Mouse (Mus musculus): ENCODE results near the gene Tmod4.

Gene Tmod4

DNA sequence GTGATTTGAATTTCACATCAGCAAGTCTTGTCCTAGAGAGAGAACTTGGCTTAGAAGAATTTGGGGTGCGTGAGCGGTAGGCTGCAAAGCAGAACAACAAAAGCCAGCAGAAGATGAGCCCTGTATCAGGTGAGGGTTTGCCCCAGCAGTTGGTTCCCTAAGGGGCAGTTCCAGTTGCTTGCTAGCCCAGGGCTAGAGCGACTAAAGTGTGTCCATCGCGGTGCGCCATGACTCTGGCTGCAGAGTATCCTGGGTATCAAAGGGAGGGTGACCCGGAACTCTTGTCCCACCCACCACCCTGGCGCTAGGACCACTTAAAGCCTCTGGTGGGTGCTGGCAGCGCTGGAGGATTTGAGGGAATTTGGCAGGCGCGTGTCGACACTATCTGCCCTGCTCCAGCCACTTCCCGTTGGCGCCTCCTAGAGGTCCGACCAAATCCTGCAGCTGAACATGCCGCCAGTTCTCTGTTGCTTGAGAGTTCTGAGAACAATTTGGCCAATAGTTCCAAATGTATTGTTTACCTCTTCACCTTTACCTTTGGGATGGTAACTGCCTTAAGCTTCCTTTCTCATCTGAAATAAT, 49.8 kb downstream of the Tmod4 start:
- peak; percentile 89 to 90 for DNase-seq

DNA sequence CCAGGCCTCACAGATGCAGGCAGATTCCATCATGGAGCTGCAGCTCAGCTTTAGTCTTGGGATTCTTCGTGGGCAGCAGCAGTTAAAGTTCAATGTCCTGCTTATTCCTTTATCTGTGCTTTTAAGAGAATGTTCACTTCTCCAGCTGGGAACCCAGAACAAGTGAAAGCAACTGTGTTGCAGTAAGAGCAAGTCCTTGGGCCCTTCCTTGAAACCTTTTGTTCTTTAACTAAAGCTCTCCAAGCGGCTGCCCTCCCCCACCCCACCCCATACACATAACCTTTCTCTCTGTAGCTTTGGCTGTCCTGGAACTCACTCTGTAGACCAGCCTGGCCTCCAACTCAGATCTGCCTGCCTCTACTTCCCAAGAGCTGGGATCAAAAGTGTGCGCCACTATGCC, 52.2 kb downstream of the Tmod4 start:
- no peak for DNase-seq

DNA sequence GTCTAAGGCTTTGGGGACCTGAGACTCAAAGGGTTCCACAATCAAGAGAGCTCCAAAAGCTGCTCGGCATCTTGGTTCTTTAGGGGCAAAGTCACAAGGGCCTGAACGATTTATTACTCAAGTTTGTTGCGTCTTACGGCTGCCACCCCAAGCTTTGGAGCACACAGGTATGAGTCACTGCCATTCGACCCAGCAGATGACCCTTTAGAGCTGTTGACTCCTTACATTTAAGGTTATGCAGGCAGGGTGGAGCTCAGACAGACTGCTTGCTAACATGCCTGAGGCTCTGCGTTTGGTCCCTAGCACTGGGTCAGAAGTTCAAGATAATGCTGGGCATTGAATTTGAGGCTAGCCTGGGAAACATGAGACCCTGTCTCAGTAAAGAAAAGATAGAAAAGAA, 53.3 kb downstream of the Tmod4 start:
- DNase-seq = no peak
